Mouse (Mus musculus) heart, adult 2 months (tissue): ENCODE measurements around the gene Commd8. TPM values are rescaled to one million over a fixed set of nuclear protein-coding genes. Genes with fewer than 3 reads are reported as not detected.

ENCODE experiments used
- DNase-seq, 2 experiments: peaks; one replicate each; pipeline ENCODE4 v3.0.0; 2021
- H3K27ac ChIP-seq: fragments of 200-600 bp; 2 replicates; pipeline ENCODE4 v1.8.1; 2022
- H3K27me3 ChIP-seq: fragments of 200-500 bp; 2 replicates; pipeline ENCODE4 v1.6.1; 2012; ENCODE audit warnings: mild to moderate bottlenecking, low read length, inconsistent platforms, mixed read lengths; ENCODE audit not compliant: control insufficient read depth, insufficient read depth
- H3K36me3 ChIP-seq: fragments of 200-500 bp; 2 replicates; pipeline ENCODE4 v1.6.1; 2012; ENCODE audit warnings: low read length, inconsistent platforms; ENCODE audit not compliant: control insufficient read depth, insufficient read depth
- H3K4me1 ChIP-seq: fragments of 200-500 bp; 2 replicates; pipeline ENCODE4 v1.6.1; 2011; ENCODE audit warnings: low read length; ENCODE audit not compliant: control insufficient read depth, insufficient read depth
- H3K4me3 ChIP-seq: fragments of 200-600 bp; 2 replicates; pipeline ENCODE4 v1.8.1; 2022
- H3K79me2 ChIP-seq: fragments of 200-500 bp; replicated peaks from 2 replicates; pipeline ENCODE4 v1.6.1; 2012; ENCODE audit warnings: mild to moderate bottlenecking, inconsistent platforms, low read length, moderate library complexity, mixed read lengths; ENCODE audit not compliant: control insufficient read depth, insufficient read depth
- H3K9ac ChIP-seq: fragments of 200-500 bp; 2 replicates; pipeline ENCODE4 v1.6.1; 2012; ENCODE audit warnings: low read depth, mild to moderate bottlenecking, control low read depth, inconsistent platforms, low read length, mixed read lengths
- CTCF ChIP-seq: fragments of 200-600 bp; IDR thresholded peaks from 2 replicates; pipeline ENCODE4 v1.8.1; 2022; ENCODE audit warnings: antibody characterized with exemption, mild to moderate bottlenecking, moderate library complexity
- EP300 ChIP-seq: fragments of 200-500 bp; IDR thresholded peaks from 2 replicates; pipeline ENCODE4 v1.6.1; 2011; ENCODE audit warnings: low read depth, low read length, control low read depth; ENCODE audit not compliant: insufficient read depth
- POLR2A ChIP-seq: fragments of 200-500 bp; IDR thresholded peaks from 2 replicates; pipeline ENCODE4 v1.6.1; 2011; ENCODE audit warnings: mild to moderate bottlenecking, low read depth, low read length, control low read depth; ENCODE audit not compliant: insufficient read depth
- WGBS: fragments of 180-500 bp; shearing (Covaris S2); methylation state at CpG from one replicate; pipeline ENCODE4 v1.1.7; 2018; 5-methylcytosine and 5-hydroxymethylcytosine counted together
- intact Hi-C: fragments of 180-260 bp; cut with DNase I; formaldehyde crosslinking; loops from one replicate; pipeline ENCODE4 v1.15.1; 2025
- polyA plus RNA-seq: library from polyadenylated mRNA; depleted of rRNA; stranded (reverse); fragments of >200 nt; gene quantifications from 2 replicates; pipeline ENCODE4 v1.2.3, GENCODE M21; 2012
- total RNA-seq, 2 experiments: library from RNA; stranded (reverse); gene quantifications; 2 replicates each; pipeline ENCODE4 v1.2.3; 2021

Commd8 gene
- total and polyA plus RNA-seq, 3 experiments: 5.6 to 43.7 (median 40.4) TPM

DNA sequence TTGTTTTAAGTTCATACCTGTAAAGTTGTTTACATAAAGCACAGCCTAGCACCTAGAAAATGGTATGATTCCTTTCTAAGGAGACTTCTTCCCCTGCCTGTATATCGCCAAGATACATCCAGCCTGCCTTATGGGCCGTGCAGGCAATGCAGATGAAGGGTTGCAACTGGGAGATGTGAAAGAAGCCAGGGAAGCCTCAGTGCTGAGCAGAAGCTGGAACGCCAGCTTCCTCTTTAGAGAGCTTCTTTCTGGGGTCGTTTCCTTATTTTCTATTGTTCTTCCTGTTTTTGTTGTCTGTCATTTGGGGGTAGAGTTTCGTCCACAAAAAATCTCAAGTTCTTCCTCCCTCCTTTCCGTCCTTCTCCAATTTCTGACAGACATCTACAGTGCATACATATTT, 2.1 kb upstream of the Commd8 start:
- TF ChIP-seq CTCF (no peak), POLR2A (no peak), EP300 (no peak)
- no peak for DNase-seq
- no peaks in the 10 kb centered on the region for H3K27me3 ChIP-seq
- no peak overlapping the region for H3K9ac ChIP-seq
- H3K79me2 ChIP-seq: 0 out of 2 replicates have a peak, but pooled peaks cover 1% of the 10 kb centered on the region
- H3K27ac ChIP-seq: no peak overlapping the region
- WGBS: 51% methylated on average over 6 of the region's 6 CpGs
- no peak overlapping the region for H3K4me3 ChIP-seq
- peaks cover 3% of the 10 kb centered on the region for H3K4me1 ChIP-seq
- intact Hi-C loops: loop anchor here (10.0 kb wide), 1 partner anchor 545 kb away; no protein-coding TSS in a partner anchor
- H3K36me3 ChIP-seq: peaks cover 2% of the 10 kb centered on the region; the same call in 1 of the 2 replicates

DNA sequence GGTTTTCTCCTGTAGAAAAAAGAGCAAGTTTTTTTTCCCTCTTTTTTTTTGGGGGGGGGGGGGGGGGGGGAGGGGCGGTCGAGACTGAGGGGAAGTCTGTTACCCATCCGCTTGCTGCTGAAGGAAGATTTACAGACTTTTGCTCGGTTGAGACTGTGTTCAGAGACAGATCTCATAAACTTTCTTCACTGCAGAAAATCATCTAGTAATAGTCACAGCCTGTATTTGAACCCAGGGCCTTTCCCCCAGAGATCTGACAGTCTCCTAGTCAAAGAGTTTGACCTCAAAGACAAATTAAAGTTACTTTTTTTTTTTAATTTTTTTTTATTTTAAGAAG, 264 bp upstream of the Commd8 start:
- Histone ChIP-seq H3K79me2 (0 out of 2 replicates have a peak, but pooled peaks cover 1% of the 10 kb centered on the region), H3K27ac (peak overlapping the region; percentile 56; the same call in 1 of the 2 replicates), H3K4me3 (peak overlapping the region; percentile 41; the same call in 1 of the 2 replicates), H3K4me1 (peaks cover 3% of the 10 kb centered on the region), H3K9ac (no peak overlapping the region), H3K36me3 (peaks cover 6% of the 10 kb centered on the region), H3K27me3 (no peaks in the 10 kb centered on the region)
- WGBS: 0% methylated on average over 4 of the region's 4 CpGs
- intact Hi-C loops: no loop called here
- no peak for DNase-seq
- TF ChIP-seq EP300 (no peak), POLR2A (no peak), CTCF (no peak)

DNA sequence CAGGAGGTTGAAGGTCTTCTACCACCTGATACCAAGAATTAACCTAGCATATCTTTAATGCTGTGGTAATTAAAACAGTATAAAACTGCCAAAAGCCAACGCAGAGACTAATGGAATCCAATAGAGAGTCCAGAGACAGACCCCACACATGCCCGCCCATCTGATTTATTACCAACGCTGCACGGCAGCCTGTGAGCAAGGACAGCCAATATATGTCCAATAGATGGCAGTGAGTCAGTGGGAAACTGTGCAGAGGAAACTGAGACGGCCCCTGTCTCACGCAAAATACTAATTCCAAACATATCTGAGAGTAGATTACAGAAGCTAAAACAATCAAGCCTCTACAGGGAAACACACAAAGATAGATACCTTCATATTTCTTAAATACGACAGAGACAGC, 3.6 kb downstream of the Commd8 start:
- peaks cover 3% of the 10 kb centered on the region for H3K4me1 ChIP-seq
- WGBS: 55% methylated on average over 7 of the region's 7 CpGs
- H3K36me3 ChIP-seq: peaks cover 26% of the 10 kb centered on the region
- H3K27ac ChIP-seq: no peak overlapping the region
- no peaks in the 10 kb centered on the region for H3K27me3 ChIP-seq
- TF ChIP-seq CTCF (no peak), POLR2A (no peak), EP300 (no peak)
- no peak overlapping the region for H3K9ac ChIP-seq
- peaks cover 1% of the 10 kb centered on the region; the same call in 1 of the 2 replicates for H3K79me2 ChIP-seq
- no peak for DNase-seq
- intact Hi-C loops: no loop called here
- no peak overlapping the region for H3K4me3 ChIP-seq

DNA sequence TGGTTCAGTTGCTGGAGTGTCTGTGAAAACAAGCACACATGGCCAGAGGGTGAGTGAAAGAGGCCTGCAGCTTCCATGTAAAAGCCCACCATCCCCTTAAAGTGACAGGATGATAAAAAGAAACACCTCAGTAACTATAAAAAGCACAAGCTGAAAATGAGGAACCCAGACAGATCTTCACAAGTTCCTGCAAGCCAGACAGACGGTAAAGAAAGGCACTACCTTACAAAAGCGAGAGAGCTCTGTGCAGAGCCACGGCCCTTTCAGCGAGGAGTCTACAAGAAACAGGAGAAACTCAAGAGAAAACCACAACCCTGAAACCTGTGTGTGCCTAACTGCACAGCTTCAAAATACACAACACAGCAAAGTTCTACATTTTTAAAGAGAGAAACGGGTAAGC, 5.1 kb downstream of the Commd8 start:
- no peak for DNase-seq
- 83% methylated on average over 5 of the region's 5 CpGs for WGBS
- Histone ChIP-seq H3K4me3 (no peak overlapping the region), H3K9ac (no peak overlapping the region), H3K27ac (no peak overlapping the region), H3K27me3 (no peaks in the 10 kb centered on the region), H3K79me2 (peaks cover 1% of the 10 kb centered on the region; the same call in 1 of the 2 replicates), H3K36me3 (peaks cover 26% of the 10 kb centered on the region), H3K4me1 (peaks cover 3% of the 10 kb centered on the region)
- intact Hi-C loops: no loop called here
- TF ChIP-seq EP300 (no peak), CTCF (no peak), POLR2A (no peak)

DNA sequence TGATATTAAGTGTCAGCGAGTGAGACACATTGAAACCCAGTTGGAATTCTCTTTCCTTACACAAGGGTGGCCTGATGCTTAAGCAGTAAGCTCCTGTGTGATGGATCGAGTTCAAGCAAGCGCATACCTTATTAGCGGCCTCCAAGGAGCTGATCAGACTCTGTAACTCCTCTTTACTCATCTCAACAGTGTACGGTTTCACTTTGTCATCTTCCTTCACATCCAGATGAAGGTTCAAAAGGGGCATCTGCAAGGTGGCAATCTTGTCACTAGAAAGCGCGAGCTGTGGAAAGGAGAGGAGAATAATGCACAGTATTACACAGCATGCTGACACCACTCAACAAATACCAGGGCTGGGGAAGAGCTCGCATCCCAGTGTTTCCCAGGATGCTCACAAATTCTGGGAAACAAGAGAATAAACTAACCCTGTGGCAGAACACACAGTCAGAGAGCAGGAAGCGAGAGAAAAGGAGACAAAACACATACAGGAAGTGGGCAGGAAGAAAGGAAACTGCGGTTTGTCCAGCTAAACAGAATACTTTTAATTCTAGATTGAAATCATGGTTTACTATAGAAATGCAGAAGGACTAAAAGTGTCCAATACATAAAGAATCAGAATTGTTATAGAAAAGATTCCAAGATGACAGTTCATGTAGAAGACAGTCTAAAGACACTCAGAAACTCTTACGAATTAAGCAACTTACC, 7.1 kb downstream of the Commd8 start:
- peaks cover 2% of the 10 kb centered on the region; the same call in 1 of the 2 replicates for H3K4me1 ChIP-seq
- no peak overlapping the region for H3K27ac ChIP-seq
- TF ChIP-seq POLR2A (no peak), CTCF (no peak), EP300 (no peak)
- no peak overlapping the region for H3K9ac ChIP-seq
- intact Hi-C loops: no loop called here
- H3K36me3 ChIP-seq: peaks cover 26% of the 10 kb centered on the region
- 73% methylated on average over 11 of the region's 11 CpGs for WGBS
- peaks cover 1% of the 10 kb centered on the region; the same call in 1 of the 2 replicates for H3K79me2 ChIP-seq
- no peak overlapping the region for H3K4me3 ChIP-seq
- DNase-seq: no peak
- no peaks in the 10 kb centered on the region for H3K27me3 ChIP-seq

- Histone ChIP-seq H3K27me3 (no peaks in the 10 kb centered on the region), H3K4me1 (peaks cover 2% of the 10 kb centered on the region; the same call in 1 of the 2 replicates), H3K27ac (no peak overlapping the region), H3K36me3 (peaks cover 22% of the 10 kb centered on the region), H3K9ac (no peak overlapping the region; the same call in 1 of the 2 replicates), H3K79me2 (no peaks in the 10 kb centered on the region; the same call in 1 of the 2 replicates), H3K4me3 (no peak overlapping the region)
- 35% methylated on average over 6 of the region's 6 CpGs for WGBS
- no peak for TF ChIP-seq CTCF
- TF ChIP-seq EP300: no peak
- no peak for TF ChIP-seq POLR2A
- intact Hi-C loops: no loop called here
- DNase-seq: no peak
These were observed 8.5 kb downstream of the Commd8 start for GRCm38 (mm10) chr5:72159537-72159936.
